Mouse (Mus musculus) midbrain, postnatal 0 days (tissue): ENCODE measurements around the gene Lamtor3. TPM values are rescaled to one million over a fixed set of nuclear protein-coding genes. Genes with fewer than 3 reads are reported as not detected.
"Not testable (repeated sequence)": the region's sequence is repeated elsewhere in the genome, so short reads cannot be mapped to it uniquely, and the experiment has no call there.

ENCODE experiments used
- ATAC-seq: fragments of 200-750 bp; cut with Nextera tagmentation; 2 replicates; pipeline ENCODE4 v1.8.0; 2017; ENCODE audit warnings: moderate number of reproducible peaks, mild to moderate bottlenecking, moderate TSS enrichment, moderate library complexity; ENCODE audit not compliant: low FRiP score
- DNase-seq: peaks from one replicate; pipeline ENCODE4 v3.0.0-alpha.2; 2015; ENCODE audit warnings: low spot score
- H3K27ac ChIP-seq: fragments of 300-500 bp; sonication (generic); 2 replicates; pipeline ENCODE4 v1.5.1; 2014; ENCODE audit warnings: low read depth, mild to moderate bottlenecking, low read length, mixed read lengths
- H3K27me3 ChIP-seq: fragments of 300-500 bp; sonication (generic); 2 replicates; pipeline ENCODE4 v1.6.1; 2014; ENCODE audit warnings: low read length, control low read depth, mixed read lengths; ENCODE audit not compliant: insufficient read depth
- H3K36me3 ChIP-seq: fragments of 300-500 bp; sonication (generic); 2 replicates; pipeline ENCODE4 v1.6.1; 2014; ENCODE audit warnings: low read length, control low read depth, mixed read lengths; ENCODE audit not compliant: insufficient read depth
- H3K4me1 ChIP-seq: fragments of 300-500 bp; sonication (generic); 2 replicates; pipeline ENCODE4 v1.6.1; 2014; ENCODE audit warnings: mild to moderate bottlenecking, control low read depth, antibody characterized with exemption, low read length, mixed read lengths; ENCODE audit not compliant: insufficient read depth
- H3K4me2 ChIP-seq: fragments of 300-500 bp; sonication (generic); 2 replicates; pipeline ENCODE4 v1.6.1; 2014; ENCODE audit warnings: low read depth, mild to moderate bottlenecking, low read length, mixed read lengths; ENCODE audit not compliant: poor library complexity, severe bottlenecking
- H3K4me3 ChIP-seq: fragments of 300-500 bp; sonication (generic); 2 replicates; pipeline ENCODE4 v1.5.1; 2014; ENCODE audit warnings: low read depth, mild to moderate bottlenecking, low read length, moderate library complexity
- H3K9ac ChIP-seq: fragments of 300-500 bp; sonication (generic); replicated peaks from 2 replicates; pipeline ENCODE4 v1.6.1; 2014; ENCODE audit warnings: mild to moderate bottlenecking, low read length, moderate library complexity, mixed read lengths; ENCODE audit not compliant: poor library complexity, severe bottlenecking
- H3K9me3 ChIP-seq: fragments of 300-500 bp; sonication (generic); 2 replicates; pipeline ENCODE4 v1.6.1; 2016; ENCODE audit warnings: low read length, control low read depth
- CTCF ChIP-seq: IDR thresholded peaks from 2 replicates; pipeline ENCODE4 v1.5.1; 2016; ENCODE audit warnings: antibody characterized with exemption, mild to moderate bottlenecking
- WGBS: fragments of 180-500 bp; shearing (Covaris S2); extraction: QIAGEN DNeasy Blood & Tissue Kit; methylation state at CpG from one replicate; pipeline ENCODE4 v1.1.7; 2014; 5-methylcytosine and 5-hydroxymethylcytosine counted together
- polyA plus RNA-seq: library from polyadenylated mRNA; unstranded; fragments of >200 nt; fragmentation: Nextera tagmentation; extraction: Ambion mirVana; gene quantifications from 2 replicates; pipeline ENCODE4 v1.2.1, GENCODE M21; 2015
- total RNA-seq: library from RNA; depleted of rRNA; stranded (reverse); fragments of >200 nt; gene quantifications from 2 replicates; pipeline ENCODE4 v1.2.3, GENCODE M21; 2014

Lamtor3 gene
- total and polyA plus RNA-seq, 2 experiments from 2014 or later = 97.7 to 113 TPM

GRCm38 (mm10) chr3:137900149-137900548 is 18.2 kb upstream of the Lamtor3 start:
- peak; percentile 38 for DNase-seq
- no peak for TF ChIP-seq CTCF
- Histone ChIP-seq H3K4me3 (no peak overlapping the region), H3K27ac (no peak overlapping the region), H3K4me2 (no peak overlapping the region), H3K9ac (no peak overlapping the region), H3K36me3 (peaks cover 26% of the 10 kb centered on the region), H3K9me3 (no peaks in the 10 kb centered on the region), H3K27me3 (no peaks in the 10 kb centered on the region), H3K4me1 (no peaks in the 10 kb centered on the region)
- WGBS = 58% methylated on average over 10 of the region's 10 CpGs
- no peak for ATAC-seq

- Histone ChIP-seq H3K4me2 (no peak overlapping the region), H3K9me3 (no peaks in the 10 kb centered on the region), H3K4me1 (peaks cover 4% of the 10 kb centered on the region; the same call in 1 of the 2 replicates), H3K36me3 (peaks cover 6% of the 10 kb centered on the region; the same call in 1 of the 2 replicates), H3K27me3 (no peaks in the 10 kb centered on the region), H3K27ac (no peak overlapping the region), H3K4me3 (no peak overlapping the region), H3K9ac (no peak overlapping the region)
- 74% methylated on average over 2 of the region's 2 CpGs for WGBS
- DNase-seq (no peak), ATAC-seq (no peak)
- TF ChIP-seq CTCF = no peak
Observed at GRCm38 (mm10) chr3:137913093-137913492, 5.2 kb upstream of the Lamtor3 start.

GRCm38 (mm10) chr3:137914567-137914966 is 3.7 kb upstream of the Lamtor3 start:
- not testable (repeated sequence) for ATAC-seq, DNase-seq, H3K4me2 ChIP-seq, H3K27ac ChIP-seq, H3K36me3 ChIP-seq, H3K4me1 ChIP-seq, H3K4me3 ChIP-seq, H3K9ac ChIP-seq, H3K27me3 ChIP-seq, H3K9me3 ChIP-seq
- no CpG with 5 or more reads among the region's 1 CpGs for WGBS

GRCm38 (mm10) chr3:137917694-137918171 is 573 bp upstream of the Lamtor3 start:
- no peaks in the 10 kb centered on the region for H3K27me3 ChIP-seq
- peak overlapping the region; percentile 54 for H3K9ac ChIP-seq
- H3K4me1 ChIP-seq = peaks cover 9% of the 10 kb centered on the region
- H3K36me3 ChIP-seq = peaks cover 8% of the 10 kb centered on the region; the same call in 1 of the 2 replicates
- peak overlapping the region; percentile 87 for H3K27ac ChIP-seq
- ATAC-seq (peak; percentile 32), DNase-seq (no peak)
- TF ChIP-seq CTCF = no peak
- H3K4me3 ChIP-seq = peak overlapping the region; percentile 85
- peak overlapping the region; percentile 59 for H3K4me2 ChIP-seq
- H3K9me3 ChIP-seq = no peaks in the 10 kb centered on the region
- WGBS = 7% methylated on average over 12 of the region's 12 CpGs

GRCm38 (mm10) chr3:137918932-137919311 is 616 bp downstream of the Lamtor3 start:
- peak; percentile 40 for ATAC-seq
- Histone ChIP-seq H3K9me3 (no peaks in the 10 kb centered on the region), H3K4me1 (peaks cover 9% of the 10 kb centered on the region), H3K4me3 (peak overlapping the region; percentile 85), H3K4me2 (peak overlapping the region; percentile 55), H3K9ac (peak overlapping the region; percentile 83), H3K36me3 (peaks cover 10% of the 10 kb centered on the region), H3K27me3 (no peaks in the 10 kb centered on the region), H3K27ac (peak overlapping the region; percentile 87)
- whole genome bisulfite sequencing = 19% methylated on average over 6 of the region's 6 CpGs
- TF ChIP-seq CTCF = no peak
- peak; percentile 51 for DNase-seq

- ATAC-seq (no peak), DNase-seq (no peak)
- H3K4me3 ChIP-seq = peak overlapping the region; percentile 85
- no peaks in the 10 kb centered on the region for H3K9me3 ChIP-seq
- H3K27ac ChIP-seq = no peak overlapping the region
- peaks cover 9% of the 10 kb centered on the region for H3K4me1 ChIP-seq
- H3K4me2 ChIP-seq = peak overlapping the region; percentile 55
- H3K36me3 ChIP-seq = peaks cover 13% of the 10 kb centered on the region
- peak overlapping the region; percentile 83 for H3K9ac ChIP-seq
- no peaks in the 10 kb centered on the region for H3K27me3 ChIP-seq
- no peak for TF ChIP-seq CTCF
- WGBS = 93% methylated on average over 7 of the region's 7 CpGs
Observed at GRCm38 (mm10) chr3:137919398-137919797, 1.1 kb downstream of the Lamtor3 start.
